Mouse (Mus musculus): ENCODE data around the gene Efl1. TPM values are rescaled to one million over a fixed set of nuclear protein-coding genes. Genes with fewer than 3 reads are reported as not detected.
A peak's percentile ranks its signal among the peaks of the same experiment; 100 is the strongest.

The Efl1 gene
- total and polyA plus RNA-seq, 3 experiments = 12.6 to 15.6 TPM; not detected in 1

DNA sequence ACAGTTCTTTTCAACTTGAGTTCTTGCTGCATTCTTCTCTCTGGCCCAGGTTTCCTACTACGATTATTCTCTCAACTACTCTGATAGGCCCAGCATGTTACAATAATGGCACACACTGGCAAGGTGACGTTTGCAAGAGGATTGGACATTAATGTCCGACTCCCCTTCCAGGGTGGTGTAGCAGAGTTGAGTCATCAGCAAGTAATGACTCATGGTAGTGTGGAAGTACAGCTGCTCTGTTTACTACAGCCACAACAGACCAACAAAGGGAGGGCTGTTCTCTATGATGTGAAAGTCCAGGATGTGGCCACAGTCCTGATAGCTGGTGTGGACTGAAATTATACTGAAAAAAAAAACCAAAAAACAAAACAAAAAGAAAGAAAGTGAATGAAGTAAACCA lies 16.2 kb downstream of the Efl1 start:
- Histone ChIP-seq H3K9me3 (replicated peaks; ENCODE audit: insufficient read depth, low read length) (no peaks in the 10 kb centered on the region), H3K27me3 (ENCODE audit: control insufficient read depth in 1 of 2, insufficient read depth in 2 of 2, low read length in 2 of 2) (no peaks in the 10 kb centered on the region), H3K36me3 (ENCODE audit: control insufficient read depth in 1 of 2, insufficient read depth in 2 of 2, low read length in 2 of 2) (peaks cover 0 to 15% of the 10 kb centered on the region in 2 experiments; a peak in 2 of 4 replicates), H3K27ac (ENCODE audit: control insufficient read depth, low read depth, low read length) (no peak overlapping the region), H3K79me2 (ENCODE audit: control insufficient read depth, insufficient read depth, low read length, poor library complexity) (no peaks in the 10 kb centered on the region), H3K4me1 (ENCODE audit: control insufficient read depth in 1 of 2, insufficient read depth in 2 of 2, low read length in 2 of 2) (no peaks in the 10 kb centered on the region), H3K9ac (ENCODE audit: control insufficient read depth, low read depth, low read length, poor library complexity, severe bottlenecking) (no peak overlapping the region), H3K4me3 (ENCODE audit: control insufficient read depth in 1 of 2, insufficient read depth in 1 of 2, low read depth in 2 of 2, low read length in 2 of 2) (no peak overlapping the region)
- no peak for DNase-seq (ENCODE audit: low read depth, low spot score)
- TF ChIP-seq BHLHE40 (IDR thresholded peaks at IDR 0.05; ENCODE audit: borderline replicate concordance, low read depth, low read length) (no peak), POLR2A (IDR thresholded peaks at IDR 0.05; ENCODE audit: control insufficient read depth in 1 of 2, insufficient read depth in 1 of 2, low read depth in 1 of 2, low read length in 2 of 2, poor library complexity in 1 of 2) (no peak), MYB (IDR thresholded peaks at IDR 0.05; ENCODE audit: low read depth, low read length) (no peak), GABPA (IDR thresholded peaks at IDR 0.05; ENCODE audit: low read depth, low read length) (no peak), TAL1 (IDR thresholded peaks at IDR 0.05; ENCODE audit: low read length) (no peak), MXI1 (IDR thresholded peaks at IDR 0.05; ENCODE audit: low read depth, low read length) (no peak), GATA1 (IDR thresholded peaks at IDR 0.05; ENCODE audit: low read depth, low read length) (no peak), ZNF384 (IDR thresholded peaks at IDR 0.05; ENCODE audit: low read depth, low read length) (no peak), EP300 (IDR thresholded peaks at IDR 0.05; ENCODE audit: low read depth in 1 of 2, low read length in 2 of 2) (no peak)

DNA sequence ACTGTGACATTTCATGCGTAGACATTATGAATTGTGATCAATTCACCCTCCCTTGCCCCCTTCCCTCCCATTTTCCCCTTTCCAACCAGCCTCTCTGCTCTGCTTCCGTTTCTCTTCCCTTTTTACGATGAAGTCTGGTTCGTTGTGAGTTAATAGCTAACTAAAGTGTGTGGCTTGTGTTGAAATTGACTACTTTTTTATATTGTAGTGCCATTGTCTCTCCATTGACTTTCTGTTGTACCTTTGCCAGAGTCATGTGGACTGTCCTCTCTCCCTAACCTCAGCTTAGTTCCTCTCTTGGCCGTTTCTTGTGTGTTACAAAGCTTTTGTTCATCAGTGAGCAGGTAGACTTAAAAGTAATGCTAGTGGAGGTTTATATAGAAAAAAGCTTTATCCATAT lies 27.6 kb downstream of the Efl1 start:
- TF ChIP-seq ELF1 (IDR thresholded peaks at IDR 0.05; ENCODE audit: low read depth, low read length) (no peak), E2F4 (IDR thresholded peaks at IDR 0.05; ENCODE audit: borderline replicate concordance, low read depth, low read length) (no peak), TAL1 (IDR thresholded peaks at IDR 0.05; ENCODE audit: low read length) (no peak), USF1 (IDR thresholded peaks at IDR 0.05; ENCODE audit: low read depth, low read length) (no peak), JUND (IDR thresholded peaks at IDR 0.05; ENCODE audit: low read depth, low read length) (no peak), CHD2 (IDR thresholded peaks at IDR 0.05; ENCODE audit: low read length) (no peak), TBP (IDR thresholded peaks at IDR 0.05; ENCODE audit: low read depth, low read length) (no peak), HCFC1 (IDR thresholded peaks at IDR 0.05; ENCODE audit: low read depth, low read length) (no peak), MXI1 (IDR thresholded peaks at IDR 0.05; ENCODE audit: low read depth, low read length) (no peak)
- no peaks in the 10 kb centered on the region for H3K27me3 ChIP-seq (ENCODE audit: control insufficient read depth in 1 of 2, insufficient read depth in 2 of 2, low read length in 2 of 2)
- H3K79me2 ChIP-seq (ENCODE audit: control insufficient read depth, insufficient read depth, low read length, poor library complexity) = no peaks in the 10 kb centered on the region
- no peaks in the 10 kb centered on the region for H3K9me3 ChIP-seq (replicated peaks; ENCODE audit: insufficient read depth, low read length)
- H3K36me3 ChIP-seq (ENCODE audit: control insufficient read depth in 1 of 2, insufficient read depth in 2 of 2, low read length in 2 of 2) = peaks cover 0 to 11% of the 10 kb centered on the region in 2 experiments; a peak in 2 of 4 replicates
- no peaks in the 10 kb centered on the region for H3K4me1 ChIP-seq (ENCODE audit: control insufficient read depth in 1 of 2, insufficient read depth in 2 of 2, low read length in 2 of 2)
- no peak overlapping the region for H3K4me3 ChIP-seq (ENCODE audit: control insufficient read depth in 1 of 2, insufficient read depth in 1 of 2, low read depth in 2 of 2, low read length in 2 of 2)
- H3K27ac ChIP-seq (ENCODE audit: control insufficient read depth, low read depth, low read length) = no peak overlapping the region
- H3K9ac ChIP-seq (ENCODE audit: control insufficient read depth, low read depth, low read length, poor library complexity, severe bottlenecking) = no peak overlapping the region
- no peak for DNase-seq (ENCODE audit: low read depth, low spot score)

DNA sequence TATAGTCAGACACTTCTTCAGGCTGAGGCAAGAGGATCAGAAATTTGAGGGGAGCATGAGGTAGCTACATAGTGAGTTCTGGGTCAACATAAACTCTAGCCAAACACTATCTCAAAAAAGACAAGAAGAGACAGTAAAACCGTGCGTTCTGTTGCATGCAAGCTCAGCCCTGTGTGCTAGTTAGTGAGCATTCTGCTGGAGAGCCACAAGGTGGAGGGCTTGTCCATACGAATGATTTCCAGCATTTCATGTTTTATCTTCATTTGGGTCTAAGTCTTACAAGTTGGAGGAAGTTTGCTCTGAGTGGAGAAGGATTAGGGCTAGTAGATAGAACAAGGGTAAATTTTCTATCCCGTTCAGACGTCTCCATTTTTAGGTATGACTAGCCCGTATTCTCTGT lies 28.4 kb downstream of the Efl1 start:
- Histone ChIP-seq H3K79me2 (ENCODE audit: control insufficient read depth, insufficient read depth, low read length, poor library complexity) (no peaks in the 10 kb centered on the region), H3K36me3 (ENCODE audit: control insufficient read depth in 1 of 2, insufficient read depth in 2 of 2, low read length in 2 of 2) (peaks cover 0 to 11% of the 10 kb centered on the region in 2 experiments; a peak in 2 of 4 replicates), H3K27ac (ENCODE audit: control insufficient read depth, low read depth, low read length) (no peak overlapping the region), H3K4me3 (ENCODE audit: control insufficient read depth in 1 of 2, insufficient read depth in 1 of 2, low read depth in 2 of 2, low read length in 2 of 2) (no peak overlapping the region), H3K9ac (ENCODE audit: control insufficient read depth, low read depth, low read length, poor library complexity, severe bottlenecking) (no peak overlapping the region), H3K9me3 (replicated peaks; ENCODE audit: insufficient read depth, low read length) (no peaks in the 10 kb centered on the region), H3K4me1 (ENCODE audit: control insufficient read depth in 1 of 2, insufficient read depth in 2 of 2, low read length in 2 of 2) (no peaks in the 10 kb centered on the region), H3K27me3 (ENCODE audit: control insufficient read depth in 1 of 2, insufficient read depth in 2 of 2, low read length in 2 of 2) (no peaks in the 10 kb centered on the region)
- TF ChIP-seq TCF12 (IDR thresholded peaks at IDR 0.05; ENCODE audit: low read depth, low read length) (no peak), ZMIZ1 (IDR thresholded peaks at IDR 0.05; ENCODE audit: low read depth, low read length) (no peak), CHD1 (IDR thresholded peaks at IDR 0.05; ENCODE audit: low read depth, low read length) (no peak), NELFE (IDR thresholded peaks at IDR 0.05; ENCODE audit: low read depth, low read length) (no peak), RAD21 (IDR thresholded peaks at IDR 0.05; ENCODE audit: low read depth, low read length) (peak; percentile 17), ELF1 (IDR thresholded peaks at IDR 0.05; ENCODE audit: low read depth, low read length) (no peak), MYB (IDR thresholded peaks at IDR 0.05; ENCODE audit: low read depth, low read length) (no peak), JUND (IDR thresholded peaks at IDR 0.05; ENCODE audit: low read depth, low read length) (no peak), GATA1 (IDR thresholded peaks at IDR 0.05; ENCODE audit: low read depth, low read length) (no peak), SMC3 (IDR thresholded peaks at IDR 0.05; ENCODE audit: low read depth, low read length) (peak; percentile 30), CTCF (IDR thresholded peaks at IDR 0.05 in 2 of 3, conservative IDR thresholded peaks at IDR 0.05 in 1 of 3; ENCODE audit: control insufficient read depth in 1 of 3, insufficient read depth in 1 of 3, low read depth in 2 of 3, low read length in 3 of 3, poor library complexity in 1 of 3, severe bottlenecking in 1 of 3) (peak in 2 of 3 experiments; percentile 4 to 25; a peak in 2 of 6 replicates), GABPA (IDR thresholded peaks at IDR 0.05; ENCODE audit: low read depth, low read length) (no peak), MXI1 (IDR thresholded peaks at IDR 0.05; ENCODE audit: low read depth, low read length) (no peak)
- peak; percentile 21 for DNase-seq (ENCODE audit: low read depth, low spot score)

All from MEL (cell line).